Mouse (Mus musculus) olfactory bulb, adult 2 months (tissue): ENCODE data around the gene Ecel1.

ENCODE experiments used
- CTCF ChIP-seq: fragments of 200-500 bp; IDR thresholded peaks from 2 replicates; pipeline ENCODE4 v1.5.1; 2012; ENCODE audit warnings: low read depth, mild to moderate bottlenecking, low read length, moderate library complexity; ENCODE audit not compliant: insufficient read depth
- POLR2A ChIP-seq: fragments of 200-500 bp; IDR thresholded peaks from 2 replicates; pipeline ENCODE4 v1.6.1; 2012; ENCODE audit warnings: mild to moderate bottlenecking, low read depth, low read length, moderate library complexity; ENCODE audit not compliant: insufficient read depth

DNA sequence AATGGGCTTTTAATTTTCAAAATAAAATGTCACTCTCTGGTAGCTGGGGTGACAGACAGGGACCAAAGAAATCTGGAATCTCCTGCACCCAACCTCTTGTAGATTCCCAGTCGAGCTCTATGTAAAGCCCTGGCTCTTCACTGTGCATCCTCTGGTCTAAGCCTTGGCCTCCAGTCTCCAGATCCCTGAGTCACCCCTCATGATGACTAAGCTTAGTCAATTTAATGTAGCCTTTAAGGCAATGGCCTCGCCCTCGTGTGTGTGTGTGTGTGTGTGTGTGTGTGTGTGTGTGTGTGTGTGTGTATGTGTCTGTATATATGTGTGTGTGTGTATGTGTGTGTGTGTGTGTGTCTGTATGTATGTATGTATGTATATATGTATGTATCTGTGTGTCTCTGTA lies 3.1 kb upstream of the Ecel1 start:
- TF ChIP-seq POLR2A (no peak), CTCF (no peak)
